Mouse (Mus musculus): Measurements from ENCODE around the gene Dbr1. TPM values are rescaled to one million over a fixed set of nuclear protein-coding genes. Genes with fewer than 3 reads are reported as not detected.

The Dbr1 gene
- polyA plus RNA-seq (2016; fragmentation: Nextera tagmentation; extraction: Ambion mirVana) = 41.2 and 43.7 TPM in 2 replicates

GRCm38 (mm10) chr9:99575677-99576480 is at the start of gene Dbr1:
Gene Dbr1, plus strand, starts transcription at chr9:99575799.
- DNase-seq (ENCODE audit: low spot score) = peak; percentile 90
- peaks cover 16% of the 10 kb centered on the region for H3K4me1 ChIP-seq

GRCm38 (mm10) chr9:99531865-99532264 is 43.7 kb upstream of the Dbr1 start:
- H3K9me3 ChIP-seq (replicated peaks) = no peaks in the 10 kb centered on the region
- H3K27ac ChIP-seq (replicated peaks) = no peak overlapping the region
- peaks cover 87% of the 10 kb centered on the region for H3K36me3 ChIP-seq
- no peaks in the 10 kb centered on the region for H3K4me1 ChIP-seq
- H3K4me3 ChIP-seq = no peak overlapping the region
- no peak for DNase-seq (ENCODE audit: low spot score)
- H3K27me3 ChIP-seq (ENCODE audit: low read depth, poor library complexity, severe bottlenecking) = no peaks in the 10 kb centered on the region
- WGBS = 89% methylated on average over 1 of the region's 1 CpGs

More at GRCm38 (mm10) chr9:99575677-99576480, at the start of gene Dbr1:
- Histone ChIP-seq H3K27ac (replicated peaks) (peak within 1 kb of the TSS; percentile 93), H3K36me3 (peaks cover 29% of the 10 kb centered on the region), H3K9me3 (replicated peaks) (no peaks in the 10 kb centered on the region), H3K4me3 (peak within 1 kb of the TSS; percentile 91), H3K27me3 (ENCODE audit: low read depth, poor library complexity, severe bottlenecking) (no peaks in the 10 kb centered on the region)
- under 1% methylated on average over 57 of the region's 57 CpGs for WGBS

- no peak for DNase-seq (ENCODE audit: low spot score)
- Histone ChIP-seq H3K9me3 (replicated peaks) (no peaks in the 10 kb centered on the region), H3K36me3 (peaks cover 9% of the 10 kb centered on the region; the same call in 1 of the 2 replicates), H3K27me3 (ENCODE audit: low read depth, poor library complexity, severe bottlenecking) (no peaks in the 10 kb centered on the region), H3K4me1 (no peaks in the 10 kb centered on the region), H3K4me3 (no peak overlapping the region), H3K27ac (replicated peaks) (no peak overlapping the region)
- WGBS = 87% methylated on average over 1 of the region's 1 CpGs
These were observed 29.3 kb upstream of the Dbr1 start for GRCm38 (mm10) chr9:99546259-99546658.

GRCm38 (mm10) chr9:99552068-99552467 is 23.5 kb upstream of the Dbr1 start:
- WGBS = 88% methylated on average over 2 of the region's 2 CpGs
- H3K4me3 ChIP-seq = no peak overlapping the region
- DNase-seq (ENCODE audit: low spot score) = no peak
- H3K9me3 ChIP-seq (replicated peaks) = no peaks in the 10 kb centered on the region
- no peaks in the 10 kb centered on the region for H3K4me1 ChIP-seq
- no peaks in the 10 kb centered on the region for H3K27me3 ChIP-seq (ENCODE audit: low read depth, poor library complexity, severe bottlenecking)
- no peak overlapping the region for H3K27ac ChIP-seq (replicated peaks)
- H3K36me3 ChIP-seq = peaks cover 9% of the 10 kb centered on the region; the same call in 1 of the 2 replicates

GRCm38 (mm10) chr9:99553049-99553448 is 22.6 kb upstream of the Dbr1 start:
- H3K27me3 ChIP-seq (ENCODE audit: low read depth, poor library complexity, severe bottlenecking) = no peaks in the 10 kb centered on the region
- 97% methylated on average over 2 of the region's 2 CpGs for WGBS
- H3K27ac ChIP-seq (replicated peaks) = no peak overlapping the region
- no peak for DNase-seq (ENCODE audit: low spot score)
- H3K36me3 ChIP-seq = peaks cover 9% of the 10 kb centered on the region; the same call in 1 of the 2 replicates
- H3K4me3 ChIP-seq = no peak overlapping the region
- no peaks in the 10 kb centered on the region for H3K4me1 ChIP-seq
- no peaks in the 10 kb centered on the region for H3K9me3 ChIP-seq (replicated peaks)

- H3K27ac ChIP-seq (replicated peaks) = no peak overlapping the region
- H3K4me1 ChIP-seq = no peaks in the 10 kb centered on the region
- H3K36me3 ChIP-seq = peaks cover 9% of the 10 kb centered on the region; the same call in 1 of the 2 replicates
- no peak overlapping the region for H3K4me3 ChIP-seq
- no peak for DNase-seq (ENCODE audit: low spot score)
- H3K27me3 ChIP-seq (ENCODE audit: low read depth, poor library complexity, severe bottlenecking) = no peaks in the 10 kb centered on the region
- H3K9me3 ChIP-seq (replicated peaks) = no peaks in the 10 kb centered on the region
These were observed 21.5 kb upstream of the Dbr1 start for GRCm38 (mm10) chr9:99554052-99554451.

GRCm38 (mm10) chr9:99555253-99555652 is 20.3 kb upstream of the Dbr1 start:
- Histone ChIP-seq H3K9me3 (replicated peaks) (no peaks in the 10 kb centered on the region), H3K4me3 (no peak overlapping the region), H3K27me3 (ENCODE audit: low read depth, poor library complexity, severe bottlenecking) (no peaks in the 10 kb centered on the region), H3K4me1 (no peaks in the 10 kb centered on the region), H3K27ac (replicated peaks) (no peak overlapping the region), H3K36me3 (peaks cover 6% of the 10 kb centered on the region; the same call in 1 of the 2 replicates)
- WGBS = 95% methylated on average over 3 of the region's 3 CpGs
- DNase-seq (ENCODE audit: low spot score) = no peak

- Histone ChIP-seq H3K9me3 (replicated peaks) (no peaks in the 10 kb centered on the region), H3K27me3 (ENCODE audit: low read depth, poor library complexity, severe bottlenecking) (no peaks in the 10 kb centered on the region), H3K4me3 (no peak overlapping the region), H3K4me1 (no peaks in the 10 kb centered on the region), H3K27ac (replicated peaks) (no peak overlapping the region), H3K36me3 (no peaks in the 10 kb centered on the region)
- no peak for DNase-seq (ENCODE audit: low spot score)
- WGBS = 89% methylated on average over 8 of the region's 8 CpGs
These were observed 17.9 kb upstream of the Dbr1 start for GRCm38 (mm10) chr9:99557580-99558300.

- no peaks in the 10 kb centered on the region for H3K36me3 ChIP-seq
- 92% methylated on average over 7 of the region's 7 CpGs for WGBS
- H3K4me1 ChIP-seq = 0 out of 2 replicates have a peak, but pooled peaks cover 3% of the 10 kb centered on the region
- H3K27me3 ChIP-seq (ENCODE audit: low read depth, poor library complexity, severe bottlenecking) = no peaks in the 10 kb centered on the region
- no peak for DNase-seq (ENCODE audit: low spot score)
- no peaks in the 10 kb centered on the region for H3K9me3 ChIP-seq (replicated peaks)
- H3K27ac ChIP-seq (replicated peaks) = no peak overlapping the region
- H3K4me3 ChIP-seq = no peak overlapping the region
These were observed 16.6 kb upstream of the Dbr1 start for GRCm38 (mm10) chr9:99558824-99559556.

- Histone ChIP-seq H3K9me3 (replicated peaks) (no peaks in the 10 kb centered on the region), H3K27me3 (ENCODE audit: low read depth, poor library complexity, severe bottlenecking) (no peaks in the 10 kb centered on the region), H3K36me3 (no peaks in the 10 kb centered on the region), H3K4me3 (no peak overlapping the region), H3K4me1 (0 out of 2 replicates have a peak, but pooled peaks cover 3% of the 10 kb centered on the region), H3K27ac (replicated peaks) (no peak overlapping the region)
- no peak for DNase-seq (ENCODE audit: low spot score)
These were observed 16.1 kb upstream of the Dbr1 start for GRCm38 (mm10) chr9:99559557-99559904.

GRCm38 (mm10) chr9:99560389-99560788 is 15.2 kb upstream of the Dbr1 start:
- 94% methylated on average over 3 of the region's 3 CpGs for WGBS
- Histone ChIP-seq H3K9me3 (replicated peaks) (no peaks in the 10 kb centered on the region), H3K4me3 (no peak overlapping the region), H3K27me3 (ENCODE audit: low read depth, poor library complexity, severe bottlenecking) (no peaks in the 10 kb centered on the region), H3K27ac (replicated peaks) (no peak overlapping the region), H3K36me3 (no peaks in the 10 kb centered on the region), H3K4me1 (0 out of 2 replicates have a peak, but pooled peaks cover 3% of the 10 kb centered on the region)
- DNase-seq (ENCODE audit: low spot score) = no peak

- H3K27ac ChIP-seq (replicated peaks) = no peak overlapping the region
- DNase-seq (ENCODE audit: low spot score) = peak; percentile 33
- no peaks in the 10 kb centered on the region for H3K36me3 ChIP-seq
- no peaks in the 10 kb centered on the region for H3K27me3 ChIP-seq (ENCODE audit: low read depth, poor library complexity, severe bottlenecking)
- 35% methylated on average over 11 of the region's 11 CpGs for WGBS
- H3K4me1 ChIP-seq = peaks cover 16% of the 10 kb centered on the region
- H3K9me3 ChIP-seq (replicated peaks) = no peaks in the 10 kb centered on the region
- H3K4me3 ChIP-seq = no peak overlapping the region
These were observed 11.9 kb upstream of the Dbr1 start for GRCm38 (mm10) chr9:99563714-99564113.

Measured in midbrain, embryonic 10.5 days (tissue).